Mouse (Mus musculus): ENCODE data around the gene Il1rapl1. TPM values are rescaled to one million over a fixed set of nuclear protein-coding genes. Genes with fewer than 3 reads are reported as not detected.

Gene Il1rapl1
- total RNA-seq, 2 experiments from 2014 or later, result not detected

GRCm38 (mm10) chrX:87710589-87710988 is 404.9 kb downstream of the Il1rapl1 start:
- ATAC-seq (replicated peaks; ENCODE audit: low FRiP score, low TSS enrichment, poor library complexity, severe bottlenecking), result no peak

GRCm38 (mm10) chrX:87663856-87664255 is 451.6 kb downstream of the Il1rapl1 start:
- no peak for ATAC-seq (replicated peaks; ENCODE audit: low FRiP score, low TSS enrichment, poor library complexity, severe bottlenecking)

- no peak for ATAC-seq (replicated peaks; ENCODE audit: low FRiP score, low TSS enrichment, poor library complexity, severe bottlenecking)
Observed at GRCm38 (mm10) chrX:87655644-87656043, 459.8 kb downstream of the Il1rapl1 start.

- ATAC-seq (replicated peaks; ENCODE audit: low FRiP score, low TSS enrichment, poor library complexity, severe bottlenecking), result no peak
Observed at GRCm38 (mm10) chrX:87600914-87601313, 514.5 kb downstream of the Il1rapl1 start.

- no peak for ATAC-seq (replicated peaks; ENCODE audit: low FRiP score, low TSS enrichment, poor library complexity, severe bottlenecking)
Observed at GRCm38 (mm10) chrX:87507997-87508396, 607.4 kb downstream of the Il1rapl1 start.

- ATAC-seq (replicated peaks; ENCODE audit: low FRiP score, low TSS enrichment, poor library complexity, severe bottlenecking), result no peak
Observed at GRCm38 (mm10) chrX:87502604-87503003, 612.8 kb downstream of the Il1rapl1 start.

- no peak for ATAC-seq (replicated peaks; ENCODE audit: low FRiP score, low TSS enrichment, poor library complexity, severe bottlenecking)
Observed at GRCm38 (mm10) chrX:87483416-87483815, 632.0 kb downstream of the Il1rapl1 start.

GRCm38 (mm10) chrX:87238191-87238590 is 877.3 kb downstream of the Il1rapl1 start:
- peak; percentile 91 for ATAC-seq (replicated peaks; ENCODE audit: low FRiP score, low TSS enrichment, poor library complexity, severe bottlenecking)

GRCm38 (mm10) chrX:87225280-87225679 is 890.2 kb downstream of the Il1rapl1 start:
- no peak for ATAC-seq (replicated peaks; ENCODE audit: low FRiP score, low TSS enrichment, poor library complexity, severe bottlenecking)

GRCm38 (mm10) chrX:87002296-87002695 is 1113.1 kb downstream of the Il1rapl1 start:
- ATAC-seq (replicated peaks; ENCODE audit: low FRiP score, low TSS enrichment, poor library complexity, severe bottlenecking), result no peak

- ATAC-seq (replicated peaks; ENCODE audit: low FRiP score, low TSS enrichment, poor library complexity, severe bottlenecking), result no peak
Observed at GRCm38 (mm10) chrX:86955126-86955525, 1160.3 kb downstream of the Il1rapl1 start.

- no peak for ATAC-seq (replicated peaks; ENCODE audit: low FRiP score, low TSS enrichment, poor library complexity, severe bottlenecking)
Observed at GRCm38 (mm10) chrX:86954614-86955013, 1160.8 kb downstream of the Il1rapl1 start.

- no peak for ATAC-seq (replicated peaks; ENCODE audit: low FRiP score, low TSS enrichment, poor library complexity, severe bottlenecking)
Observed at GRCm38 (mm10) chrX:86950940-86951339, 1164.5 kb downstream of the Il1rapl1 start.

- ATAC-seq (replicated peaks; ENCODE audit: low FRiP score, low TSS enrichment, poor library complexity, severe bottlenecking), result no peak
Observed at GRCm38 (mm10) chrX:86949112-86949511, 1166.3 kb downstream of the Il1rapl1 start.

GRCm38 (mm10) chrX:86854835-86855234 is 1260.6 kb downstream of the Il1rapl1 start:
- ATAC-seq (replicated peaks; ENCODE audit: low FRiP score, low TSS enrichment, poor library complexity, severe bottlenecking), result no peak

GRCm38 (mm10) chrX:86808218-86808617 is 1307.2 kb downstream of the Il1rapl1 start:
- no peak for ATAC-seq (replicated peaks; ENCODE audit: low FRiP score, low TSS enrichment, poor library complexity, severe bottlenecking)

- ATAC-seq (replicated peaks; ENCODE audit: low FRiP score, low TSS enrichment, poor library complexity, severe bottlenecking), result no peak
Observed at GRCm38 (mm10) chrX:86802725-86803124, 1312.7 kb downstream of the Il1rapl1 start.

GRCm38 (mm10) chrX:86728803-86729202 is 1386.6 kb downstream of the Il1rapl1 start:
- no peak for ATAC-seq (replicated peaks; ENCODE audit: low FRiP score, low TSS enrichment, poor library complexity, severe bottlenecking)
